Mouse (Mus musculus): ENCODE results near the gene Krtap11-1.

The Krtap11-1 gene

DNA sequence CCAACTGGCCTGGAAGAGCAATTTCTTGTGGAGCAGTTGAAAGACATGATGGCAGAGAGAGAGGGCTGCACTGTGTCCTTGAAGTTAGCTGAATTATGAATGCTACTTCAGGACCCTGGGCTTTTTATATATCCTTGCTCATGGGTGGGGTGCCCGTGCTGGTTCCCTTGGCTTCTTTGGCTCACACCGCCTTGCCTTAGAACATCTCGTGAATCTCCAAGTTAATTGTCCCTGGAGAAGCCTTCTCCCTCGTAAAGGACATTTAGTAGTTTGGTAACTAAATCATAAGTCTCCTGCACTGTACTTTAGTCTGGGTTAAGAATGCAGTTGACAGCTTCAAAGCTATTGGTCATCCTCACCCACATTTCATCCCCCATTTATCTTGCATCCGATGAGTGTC, at the start of gene Krtap11-1:
Gene Krtap11-1, minus strand, starts transcription at position 101 of the 400 bp plus-strand sequence.
- DNase-seq (ENCODE audit: low spot score in 2 of 2), result no peak

- DNase-seq (ENCODE audit: low spot score in 2 of 2), result no peak
Observed at GRCm38 (mm10) chr16:89618190-89618589, 47.2 kb upstream of the Krtap11-1 start.

- DNase-seq (ENCODE audit: low spot score in 2 of 2), result no peak
Observed at GRCm38 (mm10) chr16:89617251-89617650, 46.3 kb upstream of the Krtap11-1 start.

DNA sequence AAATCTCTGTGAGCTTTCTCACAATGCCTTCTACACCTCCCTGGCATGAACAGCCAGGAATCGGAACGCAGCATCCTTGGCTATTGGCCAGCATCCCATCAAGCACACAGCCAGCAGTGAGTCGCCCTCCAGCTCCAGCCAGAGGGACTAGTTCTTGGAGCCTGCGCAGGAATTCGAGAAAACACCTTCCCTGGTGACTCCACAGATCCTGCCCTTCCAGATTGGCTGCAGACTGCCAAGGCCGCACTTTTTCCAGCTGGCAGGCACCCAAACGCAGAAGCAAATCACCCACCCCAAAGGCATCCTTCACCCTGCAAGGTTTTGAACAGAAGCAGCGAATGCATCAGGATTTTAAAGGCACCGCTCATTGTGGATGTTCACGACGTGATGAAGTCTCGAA, 42.7 kb upstream of the Krtap11-1 start:
- DNase-seq (ENCODE audit: low spot score in 2 of 2), result no peak

- DNase-seq (ENCODE audit: low spot score in 2 of 2), result no peak
Observed at GRCm38 (mm10) chr16:89608791-89609185, 37.8 kb upstream of the Krtap11-1 start.

DNA sequence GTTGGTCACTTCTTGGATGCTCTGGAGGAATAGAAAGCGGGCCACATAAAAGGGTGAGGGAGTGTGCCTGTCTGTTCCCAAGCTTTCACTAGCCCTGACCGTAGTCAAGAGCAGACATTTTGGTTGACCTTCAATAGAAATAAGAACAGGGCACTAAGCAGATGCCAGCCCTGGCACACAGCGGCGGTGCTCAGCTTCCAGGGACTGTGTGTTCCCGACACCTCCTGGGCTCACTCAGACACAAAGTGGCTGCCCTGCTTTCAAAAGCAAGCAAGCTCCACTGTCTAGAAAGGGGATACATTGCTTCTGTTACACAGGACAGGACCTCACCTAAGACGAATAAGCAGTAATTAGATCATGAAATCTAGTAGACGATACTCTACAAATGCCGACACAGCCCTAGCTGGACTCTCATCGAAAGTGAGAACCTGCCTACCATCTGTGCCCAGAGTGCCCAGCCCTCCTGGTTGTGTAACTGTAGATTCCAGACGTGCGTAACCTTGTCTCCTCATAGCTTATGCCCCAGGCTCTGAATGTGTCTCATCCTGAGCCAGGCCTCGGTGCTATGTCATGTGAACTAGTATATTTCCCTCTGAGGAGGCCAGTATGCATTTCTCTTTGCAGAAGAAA, 37.3 kb upstream of the Krtap11-1 start:
- no peak for DNase-seq (ENCODE audit: low spot score in 2 of 2)

DNA sequence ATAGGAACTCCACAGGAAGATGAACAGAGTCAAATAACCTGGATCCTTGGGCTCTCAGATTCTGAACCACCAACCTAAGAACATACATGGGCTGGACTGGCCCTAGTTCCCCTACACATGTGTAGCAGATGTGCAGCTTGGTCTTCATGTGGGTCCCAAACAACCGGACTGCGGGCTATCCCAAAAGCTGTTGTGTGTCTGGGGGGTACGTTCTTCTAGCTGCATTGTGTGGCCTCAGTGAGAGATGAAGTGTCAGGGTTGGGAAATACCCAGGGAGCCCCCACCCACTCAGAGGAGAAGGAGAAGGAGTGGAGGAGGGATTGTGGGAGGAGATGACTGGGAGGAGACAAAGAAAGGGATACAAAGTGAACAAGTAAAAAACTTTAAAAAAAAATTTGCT, 36.0 kb upstream of the Krtap11-1 start:
- no peak for DNase-seq (ENCODE audit: low spot score in 2 of 2)

- DNase-seq (ENCODE audit: low spot score in 2 of 2), result no peak
Observed at GRCm38 (mm10) chr16:89587209-89587608, 16.2 kb upstream of the Krtap11-1 start.

- DNase-seq (ENCODE audit: low spot score in 2 of 2), result no peak
Observed at GRCm38 (mm10) chr16:89585604-89586508, 14.9 kb upstream of the Krtap11-1 start.

DNA sequence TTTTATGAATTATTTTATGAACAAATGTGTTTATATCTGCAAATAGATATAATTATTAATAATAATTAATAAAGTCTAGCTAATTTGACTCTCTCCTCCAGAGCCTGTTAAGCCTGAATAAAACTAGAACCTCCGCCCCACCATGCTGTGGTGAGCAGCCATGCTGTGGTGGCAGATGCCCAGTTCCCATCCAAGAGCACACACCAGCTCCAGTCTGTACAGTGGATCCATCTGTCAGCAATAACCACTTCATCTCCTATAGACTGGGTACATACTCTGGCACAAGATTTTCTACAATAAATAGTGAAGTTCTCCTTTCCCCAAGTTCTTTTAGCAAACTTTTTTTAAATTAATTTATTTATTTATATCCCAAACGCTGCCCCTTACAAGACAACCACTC, 10.7 kb upstream of the Krtap11-1 start:
- no peak for DNase-seq (ENCODE audit: low spot score in 2 of 2)

- no peak for DNase-seq (ENCODE audit: low spot score in 2 of 2)
Observed at GRCm38 (mm10) chr16:89570516-89570915, 467 bp downstream of the Krtap11-1 start.

DNA sequence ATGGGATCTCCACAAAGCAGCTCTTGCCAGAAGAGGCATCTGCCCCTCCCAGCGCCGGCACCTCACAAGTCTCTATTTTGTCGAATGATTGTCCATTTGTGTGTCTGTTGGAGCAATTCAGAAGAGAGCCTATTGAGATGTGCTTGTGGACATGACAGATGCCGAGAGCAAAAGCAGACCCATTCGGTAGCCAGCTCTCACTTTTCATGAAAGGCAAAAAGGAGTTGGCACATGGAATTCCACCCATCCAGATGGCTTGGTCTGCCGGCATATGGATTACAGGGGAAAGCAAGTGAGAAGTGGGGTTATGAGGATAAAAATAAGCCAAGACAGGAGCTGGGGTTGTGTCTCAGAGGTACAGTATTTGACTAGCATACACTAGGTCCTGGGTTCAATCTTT, 1.8 kb downstream of the Krtap11-1 start:
- DNase-seq (ENCODE audit: low spot score in 2 of 2), result no peak

DNA sequence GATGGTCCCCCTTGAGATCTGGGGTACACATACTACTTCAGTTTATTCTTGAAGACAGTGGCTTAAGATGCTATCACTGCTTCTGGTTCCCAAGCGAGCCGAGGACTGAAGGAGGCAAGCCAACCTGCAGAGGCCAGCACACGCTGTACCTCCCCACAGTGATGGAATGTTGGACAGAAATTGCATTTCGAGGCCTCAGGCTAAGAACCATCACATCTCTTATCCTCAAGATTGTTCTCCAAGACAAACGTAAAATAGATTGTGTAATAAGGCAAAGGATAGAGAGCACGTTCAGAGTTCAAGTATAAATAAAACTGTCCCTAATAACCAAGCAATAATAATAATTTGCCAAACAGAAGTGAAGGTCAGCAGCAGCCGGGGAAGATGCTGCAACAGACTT, 2.8 kb downstream of the Krtap11-1 start:
- DNase-seq (ENCODE audit: low spot score in 2 of 2), result no peak

GRCm38 (mm10) chr16:89550298-89550697, 20.7 kb downstream of the Krtap11-1 start:
- DNase-seq (ENCODE audit: low spot score in 2 of 2), result no peak

- DNase-seq (ENCODE audit: low spot score in 2 of 2), result no peak
Observed at GRCm38 (mm10) chr16:89538031-89538484, 32.9 kb downstream of the Krtap11-1 start.

DNA sequence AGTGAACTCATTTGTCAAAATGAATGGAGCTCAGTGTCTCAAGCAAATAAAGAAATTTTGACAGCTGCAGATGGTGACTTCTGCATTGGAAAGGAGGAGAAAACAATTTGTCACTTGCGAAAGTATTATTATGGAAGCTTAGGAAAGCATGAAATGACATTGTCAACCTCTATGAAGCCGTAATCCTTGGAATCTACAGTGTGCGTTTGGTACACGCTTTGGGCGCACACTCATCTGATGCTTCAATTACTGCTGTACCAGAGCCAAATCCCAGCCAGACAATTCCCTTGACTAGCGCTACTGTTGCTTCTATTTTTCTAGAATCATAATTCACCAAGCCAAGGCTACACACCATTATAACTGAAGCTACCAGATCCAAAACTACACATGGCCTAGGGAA, 33.6 kb downstream of the Krtap11-1 start:
- no peak for DNase-seq (ENCODE audit: low spot score in 2 of 2)

GRCm38 (mm10) chr16:89530547-89530946, 40.4 kb downstream of the Krtap11-1 start:
- DNase-seq (ENCODE audit: low spot score in 2 of 2), result no peak

GRCm38 (mm10) chr16:89529846-89530245, 41.1 kb downstream of the Krtap11-1 start:
- DNase-seq (ENCODE audit: low spot score in 2 of 2), result no peak

- no peak for DNase-seq (ENCODE audit: low spot score in 2 of 2)
Observed at GRCm38 (mm10) chr16:89528380-89528779, 42.6 kb downstream of the Krtap11-1 start.

- DNase-seq (ENCODE audit: low spot score in 2 of 2), result no peak
Observed at GRCm38 (mm10) chr16:89520996-89521395, 50.0 kb downstream of the Krtap11-1 start.

DNA sequence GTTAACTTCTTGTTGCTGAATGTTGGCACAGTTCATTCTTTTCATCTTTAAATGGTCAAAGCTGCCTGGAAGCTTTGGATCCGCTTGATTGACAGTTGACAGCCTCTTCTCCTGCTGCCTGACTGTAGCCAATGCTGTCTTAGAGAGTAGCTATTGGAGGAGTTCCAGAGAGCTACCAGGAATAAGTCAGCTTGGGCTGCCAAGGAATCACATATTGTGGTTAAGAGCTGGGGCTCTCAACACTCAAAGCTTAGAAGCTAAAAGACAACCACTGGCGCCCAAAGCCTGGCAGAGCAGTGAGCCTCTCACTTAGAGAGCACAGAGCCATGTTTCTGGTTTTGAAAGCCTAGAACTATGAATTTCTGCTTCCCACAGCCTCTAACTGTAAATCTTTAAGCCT, 50.4 kb downstream of the Krtap11-1 start:
- DNase-seq (ENCODE audit: low spot score in 2 of 2), result no peak

Measured in spleen, postnatal 14 days (tissue).